Mouse (Mus musculus): Measurements from ENCODE around the gene Smyd4.

DNA sequence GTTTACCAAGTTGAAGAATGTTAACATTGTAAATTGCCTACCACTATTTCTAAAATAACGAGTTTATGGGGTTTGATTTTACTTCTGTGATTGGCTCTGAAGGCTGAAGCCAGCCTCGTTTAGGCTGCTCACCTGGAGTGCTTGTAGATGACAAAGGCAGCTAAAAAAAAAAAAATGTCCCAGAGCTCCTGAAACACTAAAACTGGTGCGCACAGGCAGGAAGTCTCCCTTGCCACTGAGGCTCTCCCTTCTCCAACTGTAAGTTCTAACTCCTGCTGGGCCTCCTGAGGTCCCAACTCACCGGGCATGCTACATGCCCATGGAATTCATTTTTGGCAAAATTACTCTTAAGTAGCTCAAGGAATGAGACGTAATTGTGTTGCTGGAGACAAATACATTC, 29.0 kb upstream of the Smyd4 start:
- TF ChIP-seq CTCF (IDR thresholded peaks at IDR 0.05; ENCODE audit: insufficient read depth, low read length), result no peak
- TF ChIP-seq POLR2A (IDR thresholded peaks at IDR 0.05; ENCODE audit: borderline replicate concordance, extremely low read depth, low read depth, low read length), result no peak
